Mouse (Mus musculus) limb, embryonic 15.5 days (tissue): Measurements from ENCODE around the gene Gtf2h3. TPM values are rescaled to one million over a fixed set of nuclear protein-coding genes. Genes with fewer than 3 reads are reported as not detected.
"Not testable (repeated sequence)": the region's sequence is repeated elsewhere in the genome, so short reads cannot be mapped to it uniquely, and the experiment has no call there.

Experiments used
- ATAC-seq: fragments of 200-750 bp; cut with Nextera tagmentation; 2 replicates; pipeline ENCODE4 v1.8.0; 2017; ENCODE audit warnings: low read depth, moderate TSS enrichment; ENCODE audit not compliant: insufficient number of reproducible peaks, low FRiP score, low TSS enrichment
- H3K27ac ChIP-seq: fragments of 300-500 bp; sonication (generic); 2 replicates; pipeline ENCODE4 v1.5.1; 2015; ENCODE audit warnings: moderate library complexity, mild to moderate bottlenecking, inconsistent platforms
- H3K27me3 ChIP-seq: fragments of 300-500 bp; sonication (generic); 2 replicates; pipeline ENCODE4 v1.6.1; 2015; ENCODE audit warnings: inconsistent platforms
- H3K36me3 ChIP-seq: fragments of 300-500 bp; sonication (generic); 2 replicates; pipeline ENCODE4 v1.6.1; 2015; ENCODE audit warnings: inconsistent platforms
- H3K4me1 ChIP-seq: fragments of 300-500 bp; sonication (generic); 2 replicates; pipeline ENCODE4 v1.6.1; 2015; ENCODE audit warnings: inconsistent platforms
- H3K4me2 ChIP-seq: fragments of 300-500 bp; sonication (generic); 2 replicates; pipeline ENCODE4 v1.6.1; 2015; ENCODE audit warnings: mild to moderate bottlenecking, inconsistent platforms
- H3K4me3 ChIP-seq: fragments of 300-500 bp; sonication (generic); 2 replicates; pipeline ENCODE4 v1.5.1; 2015; ENCODE audit warnings: mild to moderate bottlenecking, inconsistent platforms
- H3K9ac ChIP-seq: fragments of 300-500 bp; sonication (generic); 2 replicates; pipeline ENCODE4 v1.6.1; 2015; ENCODE audit warnings: inconsistent platforms
- H3K9me3 ChIP-seq: fragments of 300-500 bp; sonication (generic); 2 replicates; pipeline ENCODE4 v1.6.1; 2016; ENCODE audit warnings: inconsistent platforms
- WGBS: fragments of 180-500 bp; shearing (Covaris S2); methylation state at CpG from one replicate; pipeline ENCODE4 v1.1.7; 2015; 5-methylcytosine and 5-hydroxymethylcytosine counted together
- polyA plus RNA-seq: library from polyadenylated mRNA; unstranded; fragments of >200 nt; fragmentation: Nextera tagmentation; extraction: Ambion mirVana; gene quantifications from 2 replicates; pipeline ENCODE4 v1.2.1, GENCODE M21; 2015

Gtf2h3 gene
- polyA plus RNA-seq, 1 experiment from 2014 or later = 57.1 TPM

GRCm38 (mm10) chr5:124582515-124582914, 3.6 kb downstream of the Gtf2h3 start:
- no peak for ATAC-seq
- Histone ChIP-seq H3K4me1 (peaks cover 25% of the 10 kb centered on the region), H3K27ac (no peak overlapping the region), H3K4me2 (no peak overlapping the region), H3K9ac (no peak overlapping the region), H3K9me3 (no peaks in the 10 kb centered on the region), H3K36me3 (peaks cover 46% of the 10 kb centered on the region), H3K27me3 (no peaks in the 10 kb centered on the region), H3K4me3 (no peak overlapping the region)
- WGBS = 85% methylated on average over 5 of the region's 5 CpGs

GRCm38 (mm10) chr5:124592768-124593167, 13.8 kb downstream of the Gtf2h3 start:
- Histone ChIP-seq H3K27ac (no peak overlapping the region), H3K9ac (no peak overlapping the region), H3K4me1 (no peaks in the 10 kb centered on the region), H3K9me3 (no peaks in the 10 kb centered on the region), H3K4me2 (no peak overlapping the region), H3K27me3 (no peaks in the 10 kb centered on the region), H3K36me3 (peaks cover 82% of the 10 kb centered on the region), H3K4me3 (no peak overlapping the region)
- 91% methylated on average over 3 of the region's 3 CpGs for WGBS
- no peak for ATAC-seq

- H3K4me2 ChIP-seq = peak overlapping the region; percentile 93
- H3K27ac ChIP-seq = 0 out of 2 replicates have a peak overlapping the region, but pooled peaks have one; percentile 4
- peak; percentile 96 for ATAC-seq
- 8% methylated on average over 30 of the region's 30 CpGs for WGBS
- H3K4me1 ChIP-seq = peaks cover 14% of the 10 kb centered on the region
- no peaks in the 10 kb centered on the region for H3K9me3 ChIP-seq
- H3K27me3 ChIP-seq = no peaks in the 10 kb centered on the region
- H3K36me3 ChIP-seq = peaks cover 35% of the 10 kb centered on the region
- H3K4me3 ChIP-seq = peak overlapping the region; percentile 83
- peak overlapping the region; percentile 72 for H3K9ac ChIP-seq
Measured at GRCm38 (mm10) chr5:124598224-124599174, 19.6 kb downstream of the Gtf2h3 start.

DNA sequence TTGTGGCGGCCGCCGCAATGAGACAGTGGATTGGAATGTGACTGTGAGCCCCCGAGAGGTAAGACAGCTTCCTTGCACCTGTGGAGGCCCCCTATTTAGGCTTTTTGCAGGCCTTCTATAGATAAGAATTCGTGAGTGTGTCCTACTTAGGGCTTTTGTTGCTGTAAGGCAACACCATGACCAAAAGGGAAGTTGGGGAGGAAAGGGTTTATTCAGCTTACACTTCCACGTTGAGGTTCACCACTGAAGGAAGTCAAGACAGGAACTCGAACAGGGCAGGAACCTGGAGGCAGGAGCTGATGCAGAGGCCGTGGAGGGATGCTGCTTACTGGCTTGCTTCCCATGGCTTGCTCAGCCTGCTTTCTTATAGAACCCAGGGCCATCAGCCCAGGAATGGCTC, 20.8 kb downstream of the Gtf2h3 start:
- H3K27ac ChIP-seq, H3K27me3 ChIP-seq, ATAC-seq, H3K4me2 ChIP-seq, H3K9me3 ChIP-seq, H3K9ac ChIP-seq: not testable (repeated sequence)
- H3K36me3 ChIP-seq = peaks cover 23% of the 10 kb centered on the region
- WGBS = 51% methylated on average over 8 of the region's 8 CpGs
- 0 out of 2 replicates have a peak overlapping the region, but pooled peaks have one; percentile 83 for H3K4me3 ChIP-seq
- peaks cover 14% of the 10 kb centered on the region for H3K4me1 ChIP-seq

- Histone ChIP-seq H3K36me3 (no peaks in the 10 kb centered on the region), H3K9me3 (no peaks in the 10 kb centered on the region), H3K27ac (no peak overlapping the region), H3K4me1 (peaks cover 14% of the 10 kb centered on the region), H3K4me3 (no peak overlapping the region), H3K4me2 (no peak overlapping the region), H3K27me3 (no peaks in the 10 kb centered on the region), H3K9ac (no peak overlapping the region)
- WGBS = 61% methylated on average over 5 of the region's 5 CpGs
- no peak for ATAC-seq
Measured at GRCm38 (mm10) chr5:124602349-124602748, 23.4 kb downstream of the Gtf2h3 start.

DNA sequence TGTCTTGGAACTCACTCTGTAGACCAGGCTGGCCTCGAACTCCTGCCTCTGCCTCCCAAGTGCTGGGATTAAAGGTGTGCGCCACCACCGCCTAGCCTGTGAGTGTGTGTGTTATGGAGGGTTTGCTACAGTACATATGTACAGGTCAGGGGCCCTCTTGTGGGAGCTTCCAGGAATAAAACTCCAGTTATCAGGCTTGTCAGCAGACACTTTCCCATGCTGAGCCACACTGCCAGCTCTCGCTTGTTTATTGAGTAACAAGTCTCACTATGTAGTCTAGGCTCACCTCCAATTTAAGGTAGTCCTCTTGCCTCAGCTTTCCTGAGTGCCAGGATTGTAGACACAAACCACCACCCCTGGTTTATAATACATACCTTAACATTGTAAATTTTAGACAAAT, 25.4 kb downstream of the Gtf2h3 start:
- Histone ChIP-seq H3K9ac (no peak overlapping the region), H3K9me3 (no peaks in the 10 kb centered on the region), H3K27ac (no peak overlapping the region), H3K27me3 (no peaks in the 10 kb centered on the region), H3K4me3 (no peak overlapping the region), H3K36me3 (no peaks in the 10 kb centered on the region), H3K4me2 (no peak overlapping the region), H3K4me1 (peaks cover 3% of the 10 kb centered on the region)
- no peak for ATAC-seq
- WGBS = 85% methylated on average over 4 of the region's 4 CpGs

- H3K9me3 ChIP-seq = no peaks in the 10 kb centered on the region
- H3K9ac ChIP-seq = no peak overlapping the region
- H3K27ac ChIP-seq = no peak overlapping the region
- H3K27me3 ChIP-seq = no peaks in the 10 kb centered on the region
- 0 out of 2 replicates have a peak, but pooled peaks cover 3% of the 10 kb centered on the region for H3K36me3 ChIP-seq
- no peaks in the 10 kb centered on the region for H3K4me1 ChIP-seq
- H3K4me2 ChIP-seq = no peak overlapping the region
- H3K4me3 ChIP-seq = no peak overlapping the region
- 85% methylated on average over 17 of the region's 17 CpGs for WGBS
- ATAC-seq = no peak
Measured at GRCm38 (mm10) chr5:124605041-124605622, 26.2 kb downstream of the Gtf2h3 start.

DNA sequence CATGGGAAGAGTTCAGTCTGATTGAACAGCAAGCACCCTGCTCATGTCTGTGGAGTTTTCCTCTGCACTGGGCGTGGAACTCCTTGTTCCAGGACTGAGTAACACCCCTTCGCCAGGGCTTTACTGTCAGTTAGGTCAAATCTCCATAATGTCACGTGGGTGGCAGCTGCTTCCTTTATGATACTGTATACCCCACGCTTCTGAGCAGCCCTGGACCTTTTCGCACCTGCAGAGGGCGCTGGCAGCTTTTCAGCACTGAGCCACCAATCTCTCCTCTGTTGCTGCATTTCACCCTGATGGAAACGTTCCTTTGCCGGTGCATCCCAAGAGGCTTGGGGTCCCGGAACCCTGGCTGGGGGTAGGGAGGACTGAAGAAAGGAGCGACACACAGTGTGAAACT, 32.0 kb downstream of the Gtf2h3 start:
- H3K4me3 ChIP-seq = no peak overlapping the region
- H3K4me1 ChIP-seq = no peaks in the 10 kb centered on the region
- no peak overlapping the region for H3K27ac ChIP-seq
- peaks cover 16% of the 10 kb centered on the region; the same call in 1 of the 2 replicates for H3K36me3 ChIP-seq
- H3K9ac ChIP-seq = no peak overlapping the region
- WGBS = 73% methylated on average over 10 of the region's 10 CpGs
- ATAC-seq = no peak
- no peaks in the 10 kb centered on the region for H3K27me3 ChIP-seq
- H3K4me2 ChIP-seq = no peak overlapping the region
- no peaks in the 10 kb centered on the region for H3K9me3 ChIP-seq

DNA sequence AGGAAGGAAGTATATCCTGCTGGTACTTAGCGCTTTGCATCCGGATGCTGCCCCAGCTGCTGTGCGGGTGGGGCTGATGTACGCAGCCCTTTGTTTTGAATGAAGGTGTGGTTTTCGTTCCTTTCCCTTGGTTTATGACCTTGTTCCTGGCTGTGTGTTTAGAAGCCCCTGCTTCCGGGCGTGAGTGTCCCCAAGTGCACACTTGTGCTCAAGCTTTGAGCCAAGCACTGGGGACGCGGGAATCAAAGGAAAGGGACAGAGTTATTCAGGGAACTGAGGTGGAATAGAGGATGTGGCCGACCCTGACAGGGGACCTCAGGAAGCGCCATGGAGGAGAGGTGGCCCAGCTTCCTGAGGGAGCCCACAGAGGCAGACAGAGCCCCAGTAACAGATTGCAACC, 35.8 kb downstream of the Gtf2h3 start:
- Histone ChIP-seq H3K36me3 (peaks cover 20% of the 10 kb centered on the region; the same call in 1 of the 2 replicates), H3K9me3 (no peaks in the 10 kb centered on the region), H3K27me3 (no peaks in the 10 kb centered on the region), H3K4me3 (no peak overlapping the region), H3K4me2 (no peak overlapping the region), H3K9ac (no peak overlapping the region), H3K4me1 (no peaks in the 10 kb centered on the region), H3K27ac (no peak overlapping the region)
- 82% methylated on average over 11 of the region's 11 CpGs for WGBS
- peak; percentile 52; the same call in 1 of the 2 replicates for ATAC-seq

DNA sequence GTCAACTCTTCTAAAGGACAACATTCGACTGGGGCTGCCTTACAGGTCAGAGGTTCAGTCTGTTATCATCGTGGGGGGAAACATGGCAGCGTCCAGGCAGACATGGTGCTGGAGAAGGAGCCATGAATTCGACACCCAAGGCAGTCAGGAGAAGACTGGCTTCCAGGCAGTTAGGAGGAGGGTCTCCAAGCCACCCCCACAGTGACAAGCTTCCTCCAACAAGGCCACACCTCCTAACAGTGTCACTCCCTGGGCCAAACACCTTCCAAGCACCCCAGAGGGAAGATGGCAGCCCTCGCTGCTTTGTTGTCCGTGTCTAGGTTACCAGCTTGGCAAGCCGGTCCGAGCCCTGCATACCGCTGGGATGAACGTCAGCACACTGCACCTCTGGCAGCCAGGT, 39.8 kb downstream of the Gtf2h3 start:
- ATAC-seq = no peak
- Histone ChIP-seq H3K4me1 (no peaks in the 10 kb centered on the region), H3K27ac (no peak overlapping the region), H3K4me2 (no peak overlapping the region), H3K9me3 (no peaks in the 10 kb centered on the region), H3K9ac (no peak overlapping the region), H3K27me3 (no peaks in the 10 kb centered on the region), H3K36me3 (0 out of 2 replicates have a peak, but pooled peaks cover 5% of the 10 kb centered on the region), H3K4me3 (no peak overlapping the region)
- 79% methylated on average over 10 of the region's 10 CpGs for WGBS

DNA sequence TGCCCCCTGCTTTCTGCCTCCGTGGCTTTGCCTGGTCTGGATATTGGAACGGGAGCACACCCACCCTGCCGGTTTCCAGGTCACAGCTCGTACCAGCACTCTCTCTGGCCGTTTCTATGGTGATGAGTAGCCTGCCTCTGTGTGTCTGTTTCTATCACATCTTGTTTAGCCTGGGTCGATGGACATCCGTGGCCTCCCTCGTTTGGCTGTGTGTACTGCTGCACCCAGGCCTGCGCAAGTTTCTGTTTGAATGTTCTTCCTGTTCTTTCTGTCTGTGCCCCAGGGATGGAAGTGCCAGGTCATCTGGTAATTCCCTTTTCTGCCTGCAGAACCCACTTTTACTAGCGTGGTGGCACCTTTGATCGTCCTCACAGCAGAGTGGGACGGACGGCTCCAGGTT, 42.4 kb downstream of the Gtf2h3 start:
- Histone ChIP-seq H3K4me1 (no peaks in the 10 kb centered on the region), H3K4me3 (no peak overlapping the region), H3K27ac (no peak overlapping the region), H3K4me2 (no peak overlapping the region), H3K9me3 (no peaks in the 10 kb centered on the region), H3K27me3 (no peaks in the 10 kb centered on the region), H3K9ac (no peak overlapping the region), H3K36me3 (0 out of 2 replicates have a peak, but pooled peaks cover 2% of the 10 kb centered on the region)
- WGBS = 79% methylated on average over 13 of the region's 13 CpGs
- no peak for ATAC-seq

GRCm38 (mm10) chr5:124622890-124623289, 44.0 kb downstream of the Gtf2h3 start:
- no peak for ATAC-seq
- WGBS = 83% methylated on average over 15 of the region's 15 CpGs
- H3K4me2 ChIP-seq = no peak overlapping the region

More at GRCm38 (mm10) chr5:124622890-124623289, 44.0 kb downstream of the Gtf2h3 start:
- Histone ChIP-seq H3K36me3 (no peaks in the 10 kb centered on the region), H3K4me3 (no peak overlapping the region), H3K27me3 (no peaks in the 10 kb centered on the region), H3K27ac (no peak overlapping the region), H3K9me3 (no peaks in the 10 kb centered on the region), H3K4me1 (peaks cover under 1% of the 10 kb centered on the region), H3K9ac (no peak overlapping the region)
